Mouse (Mus musculus): ENCODE data around the gene Kncn. TPM values are rescaled to one million over a fixed set of nuclear protein-coding genes. Genes with fewer than 3 reads are reported as not detected.

Kncn gene
- total RNA-seq, 2 experiments from 2014 or later = not detected

GRCm38 (mm10) chr4:115935835-115936581, 51.8 kb downstream of the Kncn start:
- intact Hi-C loops (cut with DNase I) = no loop called here
- peak in 1 of 2 experiments; percentile 6 for DNase-seq

GRCm38 (mm10) chr4:115936646-115937045, 52.4 kb downstream of the Kncn start:
- intact Hi-C loops (cut with DNase I) = no loop called here
- no peak for DNase-seq

GRCm38 (mm10) chr4:115937061-115937976, 53.1 kb downstream of the Kncn start:
- peak in 1 of 2 experiments; percentile 3 for DNase-seq
- intact Hi-C loops (cut with DNase I) = no loop called here

GRCm38 (mm10) chr4:115938276-115939160, 54.3 kb downstream of the Kncn start:
- DNase-seq = peak; percentile 46 to 49
- intact Hi-C loops (cut with DNase I) = no loop called here

Other genes starting within 250 kb of the Kncn start
- gene Cyp4b1, start 236.7 kb upstream of the Kncn start, total RNA-seq (2021) = 10 to 100 TPM; 15.3 to 20.0 TPM
- 10 to 100 TPM; 36.7 to 38.9 TPM for gene Efcab14, start 146.7 kb upstream of the Kncn start, total RNA-seq (2021)
- gene Tex38, start 103.4 kb upstream of the Kncn start, total RNA-seq (2021) = under 1 TPM; 0.35 to 0.67 TPM
- gene Atpaf1, start 99.6 kb upstream of the Kncn start, total RNA-seq (2021) = 10 to 100 TPM; 53.1 to 54.6 TPM
- gene Mob3c, start 56.3 kb upstream of the Kncn start, total RNA-seq (2021) = 1 to 10 TPM; 6.1 to 7.0 TPM
- gene Mknk1, start 45.2 kb upstream of the Kncn start, total RNA-seq (2021) = 10 to 100 TPM; 26.2 to 30.2 TPM
- not detected for gene 6430628N08Rik, start 6.3 kb downstream of the Kncn start, total RNA-seq (2021)
- gene Dmbx1, start 55.5 kb downstream of the Kncn start, total RNA-seq (2021) = not detected
- gene Faah, start 133.5 kb downstream of the Kncn start, total RNA-seq (2021) = under 1 TPM; 0.60 to 0.94 TPM
- 10 to 100 TPM; 23.5 to 24.8 TPM for gene Nsun4, start 169.5 kb downstream of the Kncn start, total RNA-seq (2021)
- 1,000 to 10,000 TPM; 1,784 to 1,838 TPM for gene Uqcrh, start 190.7 kb downstream of the Kncn start, total RNA-seq (2021)
- gene Lrrc41, start 190.9 kb downstream of the Kncn start, total RNA-seq (2021) = 10 to 100 TPM; 33.2 to 39.7 TPM
- 1 to 10 TPM; 3.7 TPM for gene Rad54l, start 239.3 kb downstream of the Kncn start, total RNA-seq (2021)
- gene Pomgnt1, start 239.4 kb downstream of the Kncn start, total RNA-seq (2021) = 10 to 100 TPM; 78.4 to 81.9 TPM

All from heart, postnatal 10 days (tissue).